Mouse (Mus musculus) cerebellum, postnatal 14 days (tissue): Measurements from ENCODE around the gene Acap1.
"Not testable (repeated sequence)": the region's sequence is repeated elsewhere in the genome, so short reads cannot be mapped to it uniquely, and the experiment has no call there.

Experiments
- DNase-seq, 2 experiments: peaks; one replicate each; pipeline ENCODE4 v3.0.0; 2021; ENCODE audit warnings: mixed read lengths in 2 of 2

Gene Acap1

GRCm38 (mm10) chr11:69895291-69895690 is at the start of gene Acap1:
Acap1 (minus strand) TSS chr11:69895539.
- DNase-seq, result no peak

GRCm38 (mm10) chr11:69940962-69941361 is 45.6 kb upstream of the Acap1 start:
- DNase-seq, result peak; percentile 72 to 85

GRCm38 (mm10) chr11:69939731-69940130 is 44.4 kb upstream of the Acap1 start:
- DNase-seq, result no peak

GRCm38 (mm10) chr11:69939181-69939580 is 43.8 kb upstream of the Acap1 start:
- DNase-seq, result no peak

- DNase-seq, result no peak
These were observed 43.2 kb upstream of the Acap1 start for GRCm38 (mm10) chr11:69938401-69938979.

- no peak for DNase-seq
These were observed 42.5 kb upstream of the Acap1 start for GRCm38 (mm10) chr11:69937834-69938233.

GRCm38 (mm10) chr11:69937385-69937784 is 42.0 kb upstream of the Acap1 start:
- DNase-seq, result no peak

- peak in 1 of 2 experiments; percentile 64 for DNase-seq
These were observed 41.5 kb upstream of the Acap1 start for GRCm38 (mm10) chr11:69936714-69937347.

- peak; percentile 48 to 70 for DNase-seq
These were observed 40.8 kb upstream of the Acap1 start for GRCm38 (mm10) chr11:69936156-69936555.

GRCm38 (mm10) chr11:69935137-69935879 is 40.0 kb upstream of the Acap1 start, which contains the start of gene Ybx2:
Ybx2 (plus strand) TSS chr11:69935796.
- DNase-seq, result peak; percentile 98 to 99

- no peak for DNase-seq
These were observed 39.3 kb upstream of the Acap1 start for GRCm38 (mm10) chr11:69934681-69935080.

- DNase-seq, result peak; percentile 96 to 99
These were observed 38.8 kb upstream of the Acap1 start for GRCm38 (mm10) chr11:69934169-69934568.

GRCm38 (mm10) chr11:69933066-69933465 is 37.7 kb upstream of the Acap1 start:
- DNase-seq, result no peak

GRCm38 (mm10) chr11:69932254-69932653 is 36.9 kb upstream of the Acap1 start:
- DNase-seq, result no peak

- no peak for DNase-seq
These were observed 36.4 kb upstream of the Acap1 start for GRCm38 (mm10) chr11:69931769-69932168.

GRCm38 (mm10) chr11:69930967-69931537 is 35.7 kb upstream of the Acap1 start:
- no peak for DNase-seq

GRCm38 (mm10) chr11:69930176-69930575 is 34.8 kb upstream of the Acap1 start:
- not testable (repeated sequence) for DNase-seq

- DNase-seq, result no peak
These were observed 34.4 kb upstream of the Acap1 start for GRCm38 (mm10) chr11:69929712-69930111.

- no peak for DNase-seq
These were observed 32.2 kb upstream of the Acap1 start for GRCm38 (mm10) chr11:69927501-69927900.

GRCm38 (mm10) chr11:69922796-69923195 is 27.5 kb upstream of the Acap1 start:
- DNase-seq, result no peak

GRCm38 (mm10) chr11:69922012-69922756 is 26.8 kb upstream of the Acap1 start:
- DNase-seq, result no peak

- peak; percentile 100 for DNase-seq
These were observed 26.0 kb upstream of the Acap1 start, which contains the start of gene Eif5a for GRCm38 (mm10) chr11:69921114-69922011. Eif5a (minus strand) TSS chr11:69921958.
